Mouse (Mus musculus) bone marrow macrophage, adult 2 months (primary cell): ENCODE measurements around the gene Pnldc1.

Source experiments
- CTCF ChIP-seq: IDR thresholded peaks from 2 replicates; pipeline ENCODE4 v1.5.1; 2012; ENCODE audit warnings: low read depth, mild to moderate bottlenecking, low read length, moderate library complexity
- POLR2A ChIP-seq: IDR thresholded peaks from 2 replicates; pipeline ENCODE4 v1.6.1; 2012; ENCODE audit warnings: mild to moderate bottlenecking, low read depth, low read length, borderline replicate concordance

DNA sequence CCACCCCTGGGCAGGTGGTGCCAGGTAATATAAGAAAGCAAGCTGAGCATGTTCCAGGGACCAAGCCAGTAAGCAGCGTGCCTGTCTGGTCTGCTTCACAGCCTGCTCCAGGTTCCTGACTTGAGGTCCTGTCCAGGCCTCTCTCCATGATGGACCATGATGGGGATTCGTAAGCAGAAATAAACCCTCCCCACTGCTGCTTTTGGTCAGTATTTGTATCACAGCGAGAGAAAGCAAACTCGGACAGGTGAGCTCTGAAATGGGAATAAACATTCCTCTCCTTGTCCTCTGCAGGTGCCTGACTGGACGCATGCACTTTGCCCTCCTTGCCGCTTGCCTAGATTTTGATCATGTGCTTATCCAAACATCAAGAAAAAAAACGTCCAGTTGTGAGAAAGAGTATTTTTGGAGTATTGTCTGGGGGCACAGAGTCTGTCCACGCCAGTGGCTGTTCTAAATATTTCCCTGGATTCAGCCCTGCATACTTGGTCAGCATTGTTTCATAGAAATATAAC is 51.0 kb downstream of the Pnldc1 start:
- TF ChIP-seq CTCF (no peak), POLR2A (no peak)
